ENCODE assay signal across 9 mouse cellular contexts in genomic region chr12:83713749-83714148, GRCm38 (mm10). TPM values are rescaled to one million over a fixed set of nuclear protein-coding genes. Genes with fewer than 3 reads are reported as not detected.
DNase-seq lines count a peak whose midpoint lies in the region; ATAC-seq and TF ChIP-seq lines count a peak whose summit lies in the region.
"Had no signal": no experiment of that assay in that cellular context is flagged by ENCODE, and none has a peak within 500 bp of the region (broad histone marks: within the 10 kb centered on the region; RNA-seq: fewer than 3 reads in every experiment).

No protein-coding gene starts in this region.

- H3K27ac ChIP-seq in embryonic facial prominence, embryonic 11.5 days (replicated peaks; ENCODE audit: low read depth, low read length): no peak overlapping the region
- H3K27ac ChIP-seq in embryonic facial prominence, embryonic 10.5 days (replicated peaks): no peak overlapping the region
- H3K27ac ChIP-seq in liver, adult 2 months (replicated peaks; ENCODE audit: insufficient read depth, low read depth, low read length): no peak overlapping the region
- no peak overlapping the region for H3K27ac ChIP-seq in embryonic facial prominence, embryonic 14.5 days (replicated peaks; ENCODE audit: low read depth, low read length)
- no peak overlapping the region for H3K27ac ChIP-seq in lung, postnatal 0 days (ENCODE audit: low read length)

- TF ChIP-seq EP300 in lung, postnatal 0 days (IDR thresholded peaks at IDR 0.05): no peak

- H3K9me3 ChIP-seq in embryonic facial prominence, embryonic 11.5 days (replicated peaks; ENCODE audit: control insufficient read depth, low read length): no peaks in the 10 kb centered on the region
- no peaks in the 10 kb centered on the region for H3K9me3 ChIP-seq in embryonic facial prominence, embryonic 10.5 days
- no peaks in the 10 kb centered on the region for H3K9me3 ChIP-seq in embryonic facial prominence, embryonic 14.5 days (ENCODE audit: control insufficient read depth, low read length)
- no peaks in the 10 kb centered on the region for H3K9me3 ChIP-seq in lung, postnatal 0 days (ENCODE audit: low read length)

- TF ChIP-seq POLR2A in liver, adult 2 months (IDR thresholded peaks at IDR 0.05; ENCODE audit: extremely low read depth, insufficient read depth, low read length): no peak

- H3K79me2 ChIP-seq in liver, adult 2 months (ENCODE audit: control insufficient read depth, insufficient read depth, low read length): no peaks in the 10 kb centered on the region

- WGBS in embryonic facial prominence, embryonic 11.5 days: 58% methylated on average over 2 of the region's 2 CpGs
- WGBS in embryonic facial prominence, embryonic 10.5 days: 56% methylated on average over 2 of the region's 2 CpGs
- 50% methylated on average over 2 of the region's 2 CpGs for WGBS in liver, adult 2 months
- WGBS in embryonic facial prominence, embryonic 14.5 days: 44% methylated on average over 2 of the region's 2 CpGs
- WGBS in lung, postnatal 0 days: 47% methylated on average over 2 of the region's 2 CpGs

- no peak overlapping the region for H3K9ac ChIP-seq in embryonic facial prominence, embryonic 11.5 days (replicated peaks; ENCODE audit: low read length)
- H3K9ac ChIP-seq in liver, adult 2 months (ENCODE audit: low read depth, low read length): no peak overlapping the region
- H3K9ac ChIP-seq in embryonic facial prominence, embryonic 14.5 days (ENCODE audit: low read depth, low read length): no peak overlapping the region
- H3K9ac ChIP-seq in lung, postnatal 0 days (replicated peaks; ENCODE audit: low read depth): no peak overlapping the region

- no peak overlapping the region for H3K4me3 ChIP-seq in embryonic facial prominence, embryonic 11.5 days (ENCODE audit: low read depth, low read length)
- no peak overlapping the region for H3K4me3 ChIP-seq in embryonic facial prominence, embryonic 10.5 days
- H3K4me3 ChIP-seq in liver, adult 2 months (ENCODE audit: insufficient read depth, low read depth, low read length): no peak overlapping the region
- H3K4me3 ChIP-seq in embryonic facial prominence, embryonic 14.5 days (ENCODE audit: low read depth, low read length): no peak overlapping the region
- H3K4me3 ChIP-seq in lung, postnatal 0 days (ENCODE audit: low read depth, low read length): no peak overlapping the region

- H3K36me3 ChIP-seq in embryonic facial prominence, embryonic 11.5 days (replicated peaks; ENCODE audit: control insufficient read depth, insufficient read depth, low read depth, low read length): no peaks in the 10 kb centered on the region; the same call in none of the 2 replicates
- H3K36me3 ChIP-seq in embryonic facial prominence, embryonic 10.5 days (replicated peaks): peaks cover 74% of the 10 kb centered on the region
- H3K36me3 ChIP-seq in liver, adult 2 months (ENCODE audit: control insufficient read depth, insufficient read depth, low read length): peaks cover 21% of the 10 kb centered on the region
- H3K36me3 ChIP-seq in embryonic facial prominence, embryonic 14.5 days (ENCODE audit: control insufficient read depth, insufficient read depth, low read length): peaks cover 69% of the 10 kb centered on the region
- H3K36me3 ChIP-seq in lung, postnatal 0 days (ENCODE audit: insufficient read depth, low read length): peaks cover 17% of the 10 kb centered on the region; the same call in 1 of the 2 replicates

- H3K4me1 ChIP-seq in embryonic facial prominence, embryonic 11.5 days (ENCODE audit: control insufficient read depth, insufficient read depth, low read length): no peaks in the 10 kb centered on the region
- H3K4me1 ChIP-seq in embryonic facial prominence, embryonic 10.5 days: no peaks in the 10 kb centered on the region
- H3K4me1 ChIP-seq in liver, adult 2 months (ENCODE audit: control insufficient read depth, insufficient read depth, low read length): peaks cover 9% of the 10 kb centered on the region
- H3K4me1 ChIP-seq in embryonic facial prominence, embryonic 14.5 days (ENCODE audit: control insufficient read depth, insufficient read depth, low read length): no peaks in the 10 kb centered on the region
- no peaks in the 10 kb centered on the region for H3K4me1 ChIP-seq in lung, postnatal 0 days (ENCODE audit: insufficient read depth, low read depth, low read length)

- peak; percentile 57; the same call in 1 of the 2 replicates for TF ChIP-seq CTCF in liver, adult 2 months (IDR thresholded peaks at IDR 0.05; ENCODE audit: low read depth, low read length)
- TF ChIP-seq CTCF in lung, postnatal 0 days (IDR thresholded peaks at IDR 0.05): peak; percentile 77

- ATAC-seq in embryonic facial prominence, embryonic 11.5 days (replicated peaks; ENCODE audit: insufficient number of reproducible peaks, low FRiP score, low TSS enrichment, low read depth): no peak
- 0 out of 2 replicates have a peak, but pooled peaks have one; percentile 33 for ATAC-seq in embryonic facial prominence, embryonic 14.5 days (ENCODE audit: low read depth)
- ATAC-seq in lung, postnatal 0 days: no peak

- DNase-seq in embryonic facial prominence, embryonic 11.5 days (ENCODE audit: low spot score): peak; percentile 81
- DNase-seq in embryonic facial prominence, embryonic 10.5 days (ENCODE audit: low spot score): no peak
- DNase-seq in liver, adult 2 months (ENCODE audit: extremely low read depth, low read depth, low spot score): peak; percentile 44
- DNase-seq in liver (no peak), NIH3T3 (ENCODE audit: low read depth) (peak; percentile 84)
- DNase-seq in embryonic facial prominence, embryonic 14.5 days (ENCODE audit: low spot score): peak; percentile 80
- DNase-seq in lung, postnatal 0 days (ENCODE audit: low spot score): peak; percentile 77
- DNase-seq in testis, postnatal 10 days (ENCODE audit: low spot score): no peak

- H3K4me2 ChIP-seq in embryonic facial prominence, embryonic 11.5 days (ENCODE audit: low read depth, low read length): no peak overlapping the region
- H3K4me2 ChIP-seq in embryonic facial prominence, embryonic 14.5 days (ENCODE audit: low read depth, low read length): no peak overlapping the region
- no peak overlapping the region for H3K4me2 ChIP-seq in lung, postnatal 0 days (replicated peaks; ENCODE audit: low read depth, low read length)

- no peaks in the 10 kb centered on the region for H3K27me3 ChIP-seq in embryonic facial prominence, embryonic 11.5 days (ENCODE audit: control insufficient read depth, insufficient read depth, low read length)
- H3K27me3 ChIP-seq in embryonic facial prominence, embryonic 10.5 days (replicated peaks; ENCODE audit: low read depth, poor library complexity, severe bottlenecking): no peaks in the 10 kb centered on the region
- no peaks in the 10 kb centered on the region for H3K27me3 ChIP-seq in liver, adult 2 months (ENCODE audit: control insufficient read depth, insufficient read depth, low read length)
- H3K27me3 ChIP-seq in embryonic facial prominence, embryonic 14.5 days (replicated peaks; ENCODE audit: control insufficient read depth, insufficient read depth, low read length): no peaks in the 10 kb centered on the region
- no peaks in the 10 kb centered on the region for H3K27me3 ChIP-seq in lung, postnatal 0 days (replicated peaks; ENCODE audit: insufficient read depth, low read length)

RNA-seq across cellular contexts. Expression of gene Psen1, which starts 25.8 kb away (rescaled TPM):
- 69.8 and 70.8 TPM in 2 replicates for polyA plus RNA-seq in embryonic facial prominence, embryonic 11.5 days (2014; fragmentation: Nextera tagmentation; extraction: Ambion mirVana)
- 61.4 and 63.3 TPM in 2 replicates for polyA plus RNA-seq in embryonic facial prominence, embryonic 10.5 days (2016; fragmentation: Nextera tagmentation; extraction: Ambion mirVana)
- total RNA-seq in liver, adult 2 months (2014; rRNA removed): 17.0 and 17.3 TPM in 2 replicates
- polyA plus RNA-seq in liver, adult 2 months (2012; rRNA removed): 11.4 and 12.2 TPM in 2 replicates
- polyA plus RNA-seq in embryonic facial prominence, embryonic 14.5 days (2014; fragmentation: Nextera tagmentation; extraction: Ambion mirVana): 69.1 and 69.4 TPM in 2 replicates
- 39.7 and 40.6 TPM in 2 replicates for polyA plus RNA-seq in lung, postnatal 0 days (2015; fragmentation: Nextera tagmentation; extraction: Ambion mirVana)

RNA-seq across cellular contexts. Expression of gene Papln, which starts 49.7 kb away (rescaled TPM):
- 0.06 TPM in 1 of 2 replicates, not detected in the other for polyA plus RNA-seq in embryonic facial prominence, embryonic 11.5 days (2014; fragmentation: Nextera tagmentation; extraction: Ambion mirVana)
- 0.10 and 0.29 TPM in 2 replicates for polyA plus RNA-seq in embryonic facial prominence, embryonic 10.5 days (2016; fragmentation: Nextera tagmentation; extraction: Ambion mirVana)
- total RNA-seq in liver, adult 2 months (2014; rRNA removed): 1.3 and 1.9 TPM in 2 replicates
- polyA plus RNA-seq in liver, adult 2 months (2012; rRNA removed): 2.5 and 3.1 TPM in 2 replicates
- 1.8 and 2.6 TPM in 2 replicates for polyA plus RNA-seq in embryonic facial prominence, embryonic 14.5 days (2014; fragmentation: Nextera tagmentation; extraction: Ambion mirVana)
- 0.29 and 0.30 TPM in 2 replicates for polyA plus RNA-seq in lung, postnatal 0 days (2015; fragmentation: Nextera tagmentation; extraction: Ambion mirVana)
- total RNA-seq: hematopoietic stem cell, adult 5-6 weeks had no signal

Comparison
In these comparisons a context has a peak if more than half of its experiments do, and no peak if none do; other contexts are left out.
1. DNase-seq: peak in embryonic facial prominence, embryonic 11.5 days (single experiment), liver, adult 2 months (single experiment), NIH3T3 (single experiment), embryonic facial prominence, embryonic 14.5 days (single experiment) and lung, postnatal 0 days (single experiment); none in embryonic facial prominence, embryonic 10.5 days (single experiment), liver (single experiment) and testis, postnatal 10 days (single experiment).